Mouse (Mus musculus) neutrophil, adult 5-6 weeks (primary cell): Measurements from ENCODE around the gene Kcnk1. TPM values are rescaled to one million over a fixed set of nuclear protein-coding genes. Genes with fewer than 3 reads are reported as not detected.

Experiments used
- ATAC-seq: fragments of 151-379, 151-347 bp; 2 replicates; pipeline ENCODE4 v1.8.0; 2017; ENCODE audit warnings: mild to moderate bottlenecking, moderate TSS enrichment; ENCODE audit not compliant: insufficient number of reproducible peaks, poor library complexity, low FRiP score, severe bottlenecking; ENCODE audit errors: extremely low read depth
- total RNA-seq: library from RNA; stranded (forward); fragments of 200-1000 nt; gene quantifications from 2 replicates; pipeline ENCODE4 v1.2.3, GENCODE M21; 2017

Kcnk1 gene
- total RNA-seq, 1 experiment from 2014 or later = 1.0 TPM

DNA sequence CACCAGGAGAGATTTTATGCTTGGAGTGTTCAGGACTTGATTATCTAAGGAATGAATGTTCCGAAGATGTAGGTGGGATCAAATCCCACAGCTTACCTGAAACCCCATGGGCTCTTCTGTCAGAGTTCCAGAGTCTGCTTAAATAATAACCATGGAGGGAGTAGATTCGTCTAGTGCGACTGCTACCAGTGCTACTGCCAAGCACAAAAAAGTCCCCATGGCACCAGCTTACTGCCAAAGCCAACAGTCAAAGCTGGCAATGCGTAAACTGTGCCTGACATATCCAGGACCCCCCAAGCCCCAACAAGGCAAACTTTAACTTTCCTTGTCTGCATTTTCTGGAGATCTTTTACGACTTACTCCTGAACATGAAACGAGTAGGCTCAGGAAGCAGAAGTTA is 32.5 kb downstream of the Kcnk1 start:
- ATAC-seq = no peak

GRCm38 (mm10) chr8:126028941-126029340 is 34.0 kb downstream of the Kcnk1 start:
- no peak for ATAC-seq

DNA sequence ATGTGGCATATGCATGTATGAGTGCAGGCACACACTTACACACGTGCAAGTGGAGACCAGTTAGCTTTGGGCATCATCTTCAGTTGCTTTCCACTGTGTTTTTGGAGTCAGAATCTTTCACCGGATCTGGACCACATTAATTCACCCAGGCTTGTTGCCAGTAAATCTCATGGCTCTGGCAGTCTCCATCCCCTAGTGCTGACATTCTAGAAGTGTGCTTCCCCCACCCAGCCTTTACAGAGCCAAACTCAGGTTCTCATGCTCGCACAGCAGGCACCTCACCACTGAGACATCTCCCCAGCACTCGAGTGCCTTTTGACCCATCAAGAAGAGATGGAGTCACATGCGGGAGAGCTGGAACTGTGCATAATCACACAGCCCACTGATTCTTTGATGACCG is 37.8 kb downstream of the Kcnk1 start:
- no peak for ATAC-seq

- no peak for ATAC-seq
Observed at GRCm38 (mm10) chr8:126035046-126035445, 40.1 kb downstream of the Kcnk1 start.

DNA sequence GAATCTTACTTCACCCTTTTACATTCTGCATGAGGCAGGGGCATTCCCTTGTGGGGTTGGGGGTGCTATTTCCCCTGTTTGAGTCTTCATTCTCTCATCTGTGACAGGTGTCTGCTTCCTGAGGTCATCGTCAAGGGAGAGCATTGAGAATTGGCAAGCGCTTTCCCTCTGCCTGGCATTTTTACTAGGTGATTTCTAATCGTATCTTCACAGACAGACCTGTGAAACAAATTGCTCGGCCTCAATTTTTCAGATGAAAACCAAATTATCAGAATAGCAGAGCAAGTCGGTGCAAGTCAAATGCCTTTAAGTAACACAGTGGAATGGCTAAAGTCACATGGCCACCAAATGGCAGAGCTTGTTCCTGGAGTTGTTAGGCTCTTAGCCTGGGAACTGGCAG is 41.4 kb downstream of the Kcnk1 start:
- ATAC-seq = no peak

- ATAC-seq = no peak
Observed at GRCm38 (mm10) chr8:126045751-126046150, 50.8 kb downstream of the Kcnk1 start.

DNA sequence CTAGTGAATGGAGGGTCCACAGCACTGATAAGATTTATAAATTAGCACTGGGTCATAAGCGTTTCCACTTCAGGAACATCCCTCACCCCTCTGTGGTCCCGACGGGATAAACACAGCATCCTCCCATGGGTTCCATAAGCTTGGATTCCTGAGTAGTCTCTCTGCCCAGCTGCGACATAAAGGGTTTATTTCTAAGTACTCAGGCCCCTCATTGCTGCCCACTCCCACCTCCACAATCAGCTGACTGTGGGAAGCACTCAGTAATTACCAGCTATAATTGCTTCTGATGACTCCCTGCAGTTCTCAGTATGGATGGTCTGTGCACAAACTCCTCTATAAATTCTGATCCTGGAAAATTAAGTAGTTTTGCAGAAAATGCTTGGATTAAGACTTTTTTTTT is 58.9 kb downstream of the Kcnk1 start:
- ATAC-seq = no peak

GRCm38 (mm10) chr8:126058876-126059275 is 63.9 kb downstream of the Kcnk1 start:
- ATAC-seq = no peak

- no peak for ATAC-seq
Observed at GRCm38 (mm10) chr8:126062844-126063243, 67.9 kb downstream of the Kcnk1 start.

DNA sequence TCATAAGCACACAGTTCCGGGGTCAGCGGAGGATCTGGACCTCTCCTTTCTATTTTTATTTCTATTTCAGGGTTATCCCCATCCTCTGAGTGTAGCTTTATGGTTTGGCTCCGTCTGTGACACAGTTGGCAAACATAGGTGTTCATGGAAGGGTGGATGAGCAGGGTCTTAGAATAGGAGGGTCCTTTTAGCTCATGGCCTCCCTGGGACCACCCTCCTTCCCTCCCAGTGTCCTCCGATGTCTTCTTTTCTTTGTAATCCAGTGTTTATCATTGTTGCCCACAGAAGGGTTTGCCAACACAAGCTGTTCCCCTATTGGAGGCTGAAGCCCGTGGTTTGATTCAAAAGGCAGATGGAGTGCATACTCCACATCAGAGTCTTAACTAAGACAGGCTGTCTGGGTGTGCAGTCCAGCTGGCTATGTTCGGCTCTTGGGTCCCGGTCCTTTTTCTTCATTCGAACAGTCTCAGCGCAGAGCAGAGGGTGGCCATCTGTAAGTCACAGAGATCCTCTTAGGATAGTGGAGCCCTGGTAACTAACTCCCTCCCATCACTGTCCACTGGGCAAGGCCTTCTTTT is 69.0 kb downstream of the Kcnk1 start:
- no peak for ATAC-seq

DNA sequence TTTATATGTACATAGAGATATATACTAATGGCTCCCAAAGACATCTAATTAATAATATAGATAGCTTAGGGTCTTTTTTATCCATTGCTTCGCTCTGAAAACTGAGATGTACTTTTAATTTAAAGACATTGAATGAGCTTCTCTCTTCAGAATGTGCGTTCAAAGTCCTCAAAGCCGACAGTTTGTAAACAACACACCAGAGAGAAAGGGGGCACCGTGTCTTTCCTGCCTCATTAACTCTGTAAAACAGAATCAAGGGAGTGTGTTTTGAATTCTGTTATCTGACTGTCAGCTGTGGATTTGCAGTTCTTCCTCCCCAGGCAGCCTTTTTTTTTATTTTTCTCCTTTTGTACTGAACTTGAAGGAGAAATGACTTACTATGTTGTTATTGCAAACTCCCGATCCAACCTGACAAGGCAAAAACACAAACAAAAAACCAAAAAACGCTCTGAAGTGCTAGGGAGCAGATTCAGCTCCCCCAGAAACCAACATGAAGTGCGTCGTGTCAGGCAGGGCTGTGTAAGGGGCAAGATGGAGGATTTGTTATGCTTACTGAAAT is 69.7 kb downstream of the Kcnk1 start:
- ATAC-seq = no peak

- ATAC-seq = no peak
Observed at GRCm38 (mm10) chr8:126067306-126067705, 72.3 kb downstream of the Kcnk1 start.

GRCm38 (mm10) chr8:126068136-126068535 is 73.2 kb downstream of the Kcnk1 start:
- ATAC-seq = no peak

DNA sequence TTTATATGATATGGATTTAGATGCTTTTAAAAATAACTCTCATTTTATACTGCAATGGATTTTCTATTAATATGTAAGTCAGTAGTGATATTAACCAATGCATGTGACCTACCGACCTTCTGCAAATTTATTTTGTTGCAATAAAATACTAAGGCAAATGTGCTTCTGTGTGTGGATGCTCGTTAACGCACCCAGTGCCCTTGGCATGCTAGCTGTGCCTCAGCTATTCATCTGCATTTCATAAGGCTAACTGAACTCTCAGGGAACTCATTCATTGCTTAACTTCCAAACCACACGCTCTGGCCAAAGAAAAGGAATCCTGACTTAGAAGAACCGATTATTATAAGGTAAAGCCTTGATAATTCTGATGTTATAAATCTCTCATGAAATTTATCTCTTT is 77.7 kb downstream of the Kcnk1 start:
- no peak for ATAC-seq

GRCm38 (mm10) chr8:126073141-126073740 is 78.3 kb downstream of the Kcnk1 start:
- ATAC-seq = no peak

DNA sequence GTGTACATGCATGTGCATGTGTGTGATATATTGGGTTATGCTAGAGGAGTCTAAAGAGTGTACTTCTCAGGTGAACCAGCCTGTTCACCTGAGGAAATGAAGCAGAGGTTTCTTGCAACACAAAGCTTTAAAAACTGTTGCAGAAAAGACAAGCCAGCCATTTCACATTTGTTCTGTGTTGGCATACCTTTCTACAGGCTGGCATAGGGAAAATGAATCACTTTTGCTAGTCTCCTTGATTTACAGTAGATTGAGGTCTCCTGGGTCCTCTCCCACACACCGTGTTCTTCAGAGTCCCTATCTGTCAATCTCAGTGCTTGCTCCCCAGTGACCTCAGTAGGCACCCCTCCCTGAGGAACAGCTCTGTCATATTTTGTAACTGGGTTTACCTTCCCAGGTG is 79.1 kb downstream of the Kcnk1 start:
- ATAC-seq = no peak

DNA sequence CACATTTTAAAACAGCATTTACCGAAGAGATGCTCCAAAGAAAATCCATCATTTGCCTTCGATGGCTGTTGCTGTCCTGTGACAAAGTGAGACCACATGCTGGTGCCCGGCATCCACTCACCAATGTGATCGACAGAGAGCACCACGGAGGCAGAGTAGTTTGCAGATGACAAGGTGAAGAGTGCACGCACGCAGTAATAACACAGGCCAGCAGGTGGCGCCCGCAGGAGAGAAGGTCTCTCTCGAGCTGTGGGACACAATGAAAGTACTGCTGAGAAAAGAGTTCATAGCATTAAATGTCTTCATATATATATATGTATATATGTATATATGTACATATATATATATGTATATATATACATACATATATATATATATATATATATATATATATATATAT is 80.4 kb downstream of the Kcnk1 start:
- ATAC-seq = 0 out of 2 replicates have a peak, but pooled peaks have one; percentile 26
